Mouse (Mus musculus) embryonic facial prominence, embryonic 14.5 days (tissue): ENCODE results near the gene Gps1. TPM values are rescaled to one million over a fixed set of nuclear protein-coding genes. Genes with fewer than 3 reads are reported as not detected.
"Not testable (repeated sequence)": the region's sequence is repeated elsewhere in the genome, so short reads cannot be mapped to it uniquely, and the experiment has no call there.

Experiments
- ATAC-seq: fragments of 200-750 bp; cut with Nextera tagmentation; 2 replicates; pipeline ENCODE4 v1.8.0; 2017; ENCODE audit warnings: low read depth, moderate number of reproducible peaks, moderate TSS enrichment
- DNase-seq: peaks from one replicate; pipeline ENCODE4 v3.0.0-alpha.2; 2015; ENCODE audit warnings: low spot score
- H3K27ac ChIP-seq: fragments of 300-500 bp; sonication (generic); replicated peaks from 2 replicates; pipeline ENCODE4 v1.5.1; 2014; ENCODE audit warnings: low read depth, mild to moderate bottlenecking, low read length, moderate library complexity
- H3K27me3 ChIP-seq: fragments of 300-500 bp; sonication (generic); replicated peaks from 2 replicates; pipeline ENCODE4 v1.6.1; 2014; ENCODE audit warnings: low read length; ENCODE audit not compliant: control insufficient read depth, insufficient read depth
- H3K36me3 ChIP-seq: fragments of 300-500 bp; sonication (generic); 2 replicates; pipeline ENCODE4 v1.6.1; 2014; ENCODE audit warnings: low read length, mixed read lengths; ENCODE audit not compliant: control insufficient read depth, insufficient read depth
- H3K4me1 ChIP-seq: fragments of 300-500 bp; sonication (generic); 2 replicates; pipeline ENCODE4 v1.6.1; 2014; ENCODE audit warnings: antibody characterized with exemption, low read length; ENCODE audit not compliant: control insufficient read depth, insufficient read depth
- H3K4me2 ChIP-seq: fragments of 300-500 bp; sonication (generic); 2 replicates; pipeline ENCODE4 v1.6.1; 2014; ENCODE audit warnings: low read depth, mild to moderate bottlenecking, low read length, moderate library complexity, mixed read lengths
- H3K4me3 ChIP-seq: fragments of 300-500 bp; sonication (generic); 2 replicates; pipeline ENCODE4 v1.5.1; 2014; ENCODE audit warnings: low read depth, mild to moderate bottlenecking, low read length
- H3K9ac ChIP-seq: fragments of 300-500 bp; sonication (generic); 2 replicates; pipeline ENCODE4 v1.6.1; 2014; ENCODE audit warnings: low read depth, mild to moderate bottlenecking, low read length, moderate library complexity, mixed read lengths
- H3K9me3 ChIP-seq: fragments of 300-500 bp; sonication (generic); 2 replicates; pipeline ENCODE4 v1.6.1; 2016; ENCODE audit warnings: low read length; ENCODE audit not compliant: control insufficient read depth
- WGBS: fragments of 180-500 bp; shearing (Covaris S2); extraction: QIAGEN DNeasy Blood & Tissue Kit; methylation state at CpG from one replicate; pipeline ENCODE4 v1.1.7; 2014; 5-methylcytosine and 5-hydroxymethylcytosine counted together
- polyA plus RNA-seq: library from polyadenylated mRNA; unstranded; fragments of >200 nt; fragmentation: Nextera tagmentation; extraction: Ambion mirVana; gene quantifications from 2 replicates; pipeline ENCODE4 v1.2.1, GENCODE M21; 2014

The Gps1 gene
- polyA plus RNA-seq, 1 experiment from 2014 or later: 207 TPM

- Histone ChIP-seq H3K36me3 (peaks cover 19% of the 10 kb centered on the region; the same call in 1 of the 2 replicates), H3K4me1 (no peaks in the 10 kb centered on the region), H3K27me3 (no peaks in the 10 kb centered on the region), H3K9ac (no peak overlapping the region), H3K27ac (no peak overlapping the region), H3K9me3 (no peaks in the 10 kb centered on the region), H3K4me2 (no peak overlapping the region), H3K4me3 (no peak overlapping the region)
- ATAC-seq: no peak
- WGBS: 32% methylated on average over 6 of the region's 6 CpGs
- no peak for DNase-seq
Observed at GRCm38 (mm10) chr11:120777123-120777522, 6.9 kb upstream of the Gps1 start.

GRCm38 (mm10) chr11:120779876-120780275 lies 4.2 kb upstream of the Gps1 start:
- no peak overlapping the region for H3K4me2 ChIP-seq
- no peak overlapping the region for H3K27ac ChIP-seq
- WGBS: 92% methylated on average over 1 of the region's 1 CpGs
- H3K4me3 ChIP-seq: no peak overlapping the region
- H3K27me3 ChIP-seq: no peaks in the 10 kb centered on the region
- peaks cover 5% of the 10 kb centered on the region for H3K4me1 ChIP-seq
- no peak overlapping the region; the same call in 1 of the 2 replicates for H3K9ac ChIP-seq
- peaks cover 20% of the 10 kb centered on the region; the same call in 1 of the 2 replicates for H3K36me3 ChIP-seq
- no peaks in the 10 kb centered on the region for H3K9me3 ChIP-seq
- no peak for DNase-seq
- no peak for ATAC-seq

GRCm38 (mm10) chr11:120781361-120781760 lies 2.7 kb upstream of the Gps1 start:
- not testable (repeated sequence) for DNase-seq, ATAC-seq

GRCm38 (mm10) chr11:120783426-120784063 lies 527 bp upstream of the Gps1 start:
- 6% methylated on average over 13 of the region's 42 CpGs for WGBS
- DNase-seq (no peak), ATAC-seq (no peak; the same call in 1 of the 2 replicates)
- Histone ChIP-seq H3K4me2 (peak overlapping the region; percentile 95), H3K27me3 (no peaks in the 10 kb centered on the region), H3K4me1 (peaks cover 10% of the 10 kb centered on the region), H3K36me3 (peaks cover 51% of the 10 kb centered on the region), H3K9ac (peak overlapping the region; percentile 92), H3K27ac (peak overlapping the region; percentile 74; the same call in 1 of the 2 replicates), H3K9me3 (no peaks in the 10 kb centered on the region), H3K4me3 (peak overlapping the region; percentile 92)

More at GRCm38 (mm10) chr11:120781361-120781760, 2.7 kb upstream of the Gps1 start:
- H3K27ac ChIP-seq, H3K27me3 ChIP-seq, H3K9me3 ChIP-seq, H3K9ac ChIP-seq, H3K4me2 ChIP-seq, H3K4me3 ChIP-seq: not testable (repeated sequence)
- Histone ChIP-seq H3K36me3 (peaks cover 29% of the 10 kb centered on the region; the same call in 1 of the 2 replicates), H3K4me1 (peaks cover 10% of the 10 kb centered on the region)
- 95% methylated on average over 4 of the region's 6 CpGs for WGBS

- Histone ChIP-seq H3K36me3 (peaks cover 57% of the 10 kb centered on the region), H3K9ac (peak overlapping the region; percentile 92), H3K27ac (no peak overlapping the region), H3K4me1 (peaks cover 10% of the 10 kb centered on the region), H3K4me3 (peak overlapping the region; percentile 92), H3K4me2 (peak overlapping the region; percentile 95), H3K9me3 (no peaks in the 10 kb centered on the region), H3K27me3 (no peaks in the 10 kb centered on the region)
- DNase-seq: no peak
- ATAC-seq: no peak
- WGBS: 44% methylated on average over 9 of the region's 9 CpGs
Observed at GRCm38 (mm10) chr11:120785145-120785544, 1.1 kb downstream of the Gps1 start.

GRCm38 (mm10) chr11:120788460-120788859 lies 4.4 kb downstream of the Gps1 start:
- H3K27ac ChIP-seq, H3K4me2 ChIP-seq, H3K4me1 ChIP-seq, H3K9ac ChIP-seq, H3K4me3 ChIP-seq, DNase-seq, ATAC-seq, H3K9me3 ChIP-seq, H3K27me3 ChIP-seq: not testable (repeated sequence)
- peaks cover 77% of the 10 kb centered on the region for H3K36me3 ChIP-seq
- WGBS: 92% methylated on average over 9 of the region's 10 CpGs

- H3K27ac ChIP-seq: no peak overlapping the region
- ATAC-seq: no peak
Observed at GRCm38 (mm10) chr11:120789355-120789754, 5.3 kb downstream of the Gps1 start.

GRCm38 (mm10) chr11:120789810-120790209 lies 5.7 kb downstream of the Gps1 start:
- no peak overlapping the region for H3K27ac ChIP-seq
- H3K36me3 ChIP-seq: peaks cover 84% of the 10 kb centered on the region
- WGBS: 87% methylated on average over 3 of the region's 3 CpGs
- H3K4me1 ChIP-seq: peaks cover 6% of the 10 kb centered on the region
- no peaks in the 10 kb centered on the region for H3K27me3 ChIP-seq
- no peak overlapping the region for H3K4me3 ChIP-seq
- H3K4me2 ChIP-seq: no peak overlapping the region
- DNase-seq: no peak
- no peak for ATAC-seq
- no peak overlapping the region for H3K9ac ChIP-seq
- no peaks in the 10 kb centered on the region for H3K9me3 ChIP-seq

More at GRCm38 (mm10) chr11:120789355-120789754, 5.3 kb downstream of the Gps1 start:
- Histone ChIP-seq H3K4me2 (no peak overlapping the region), H3K4me3 (no peak overlapping the region), H3K27me3 (no peaks in the 10 kb centered on the region), H3K4me1 (peaks cover 6% of the 10 kb centered on the region), H3K36me3 (peaks cover 84% of the 10 kb centered on the region), H3K9ac (no peak overlapping the region), H3K9me3 (no peaks in the 10 kb centered on the region)
- DNase-seq: no peak
- 79% methylated on average over 4 of the region's 4 CpGs for WGBS

GRCm38 (mm10) chr11:120792652-120793051 lies 8.6 kb downstream of the Gps1 start:
- Histone ChIP-seq H3K27me3 (no peaks in the 10 kb centered on the region), H3K27ac (no peak overlapping the region), H3K4me3 (no peak overlapping the region), H3K9me3 (no peaks in the 10 kb centered on the region), H3K4me1 (peaks cover 7% of the 10 kb centered on the region), H3K36me3 (peaks cover 62% of the 10 kb centered on the region), H3K4me2 (no peak overlapping the region), H3K9ac (no peak overlapping the region)
- DNase-seq (no peak), ATAC-seq (no peak)
- 91% methylated on average over 9 of the region's 9 CpGs for WGBS
